ENCODE assay signal across 27 mouse cellular contexts in genomic region chr7:44705086-44705485, GRCm38 (mm10). TPM values are rescaled to one million over a fixed set of nuclear protein-coding genes. Genes with fewer than 3 reads are reported as not detected.
"Had no signal": no experiment of that assay in that cellular context is flagged by ENCODE, and none has a peak within 500 bp of the region (broad histone marks: within the 10 kb centered on the region; RNA-seq: fewer than 3 reads in every experiment).

No protein-coding gene starts in this region.

- H3K4me3 ChIP-seq: gastrocnemius, adult 2 months; heart, embryonic 10.5 days; heart, embryonic 12.5 days; hindbrain, embryonic 10.5 days; hindbrain, embryonic 12.5 days; intestine, embryonic 15.5 days; left cerebral cortex, adult 2 months; limb, embryonic 13.5 days; limb, embryonic 15.5 days; liver, embryonic 12.5 days had no signal

- H3K36me3 ChIP-seq: heart, embryonic 10.5 days; heart, embryonic 12.5 days; hindbrain, embryonic 10.5 days; hindbrain, embryonic 12.5 days; intestine, embryonic 15.5 days; limb, embryonic 13.5 days; limb, embryonic 15.5 days; liver, embryonic 12.5 days had no signal

- ATAC-seq: hindbrain, embryonic 16.5 days; inflammation-experienced regulatory T-cells, adult 6 months; intestine, embryonic 15.5 days; intestine, postnatal 0 days; liver, embryonic 12.5 days had no signal

- H3K27me3 ChIP-seq: heart, embryonic 12.5 days; hindbrain, embryonic 12.5 days; intestine, embryonic 15.5 days; limb, embryonic 13.5 days; limb, embryonic 15.5 days; liver, embryonic 12.5 days had no signal

- DNase-seq: gastrocnemius, postnatal 10 days; gastrocnemius, postnatal 25 days had no signal

- H3K4me1 ChIP-seq: heart, embryonic 10.5 days; heart, embryonic 12.5 days; hindbrain, embryonic 12.5 days; intestine, embryonic 15.5 days; limb, embryonic 13.5 days; limb, embryonic 15.5 days; liver, embryonic 12.5 days had no signal

- H3K9me3 ChIP-seq: heart, embryonic 10.5 days; intestine, embryonic 15.5 days; limb, embryonic 13.5 days; limb, embryonic 15.5 days; liver, embryonic 12.5 days had no signal

RNA-seq across cellular contexts. Expression of gene Izumo2, which starts 3.5 kb away (rescaled TPM):
- total RNA-seq: gastrocnemius, adult 2 months; gastrocnemius, postnatal 10 days; gastrocnemius, postnatal 25 days; gastrocnemius, postnatal 4 days; granulocyte monocyte progenitor cell, adult 5-6 weeks; heart, adult 18-20 months; heart, adult 8-10 months; heart, postnatal 10 days; heart, postnatal 25 days; heart, postnatal 4 days; layer of hippocampus, postnatal 10 days; layer of hippocampus, postnatal 25 days; left cerebral cortex, adult 2 months; left cerebral cortex, postnatal 14 days; left cerebral cortex, postnatal 36 days; liver, adult 2 months had no signal

RNA-seq across cellular contexts. Expression of gene Myh14, which starts 34.4 kb away (rescaled TPM):
- total RNA-seq: granulocyte monocyte progenitor cell, adult 5-6 weeks had no signal

RNA-seq across cellular contexts. Expression of gene Zfp473, which starts 45.8 kb away (rescaled TPM):
- total RNA-seq: heart, adult 18-20 months had no signal
